Mouse (Mus musculus) heart, embryonic 10.5 days (tissue): ENCODE measurements around the gene Atp6v0c. TPM values are rescaled to one million over a fixed set of nuclear protein-coding genes. Genes with fewer than 3 reads are reported as not detected.

Experiments used
- polyA plus RNA-seq: library from polyadenylated mRNA; unstranded; fragments of >200 nt; fragmentation: Nextera tagmentation; extraction: Ambion mirVana; gene quantifications from 2 replicates; pipeline ENCODE4 v1.2.1, GENCODE M21; 2016

The Atp6v0c gene
- polyA plus RNA-seq, 1 experiment from 2014 or later = 538 TPM

Other genes starting within 250 kb of the Atp6v0c start
- 0.21 TPM in 1 of 2 replicates, not detected in the other for gene Sbp, start 228.0 kb downstream of the Atp6v0c start, polyA plus RNA-seq
- not detected in 2 replicates for gene Sbpl, start 214.4 kb downstream of the Atp6v0c start, polyA plus RNA-seq
- 0.18 TPM in 1 of 2 replicates, not detected in the other for gene Prss30, start 189.1 kb downstream of the Atp6v0c start, polyA plus RNA-seq
- gene Prss22, start 171.6 kb downstream of the Atp6v0c start, polyA plus RNA-seq = 0.25 and 1.2 TPM in 2 replicates
- gene Prss27, start 131.6 kb downstream of the Atp6v0c start, polyA plus RNA-seq = 0.38 and 1.2 TPM in 2 replicates
- 55.2 and 71.8 TPM in 2 replicates for gene Kctd5, start 96.2 kb downstream of the Atp6v0c start, polyA plus RNA-seq
- 33.0 and 38.7 TPM in 2 replicates for gene Pdpk1, start 18.8 kb downstream of the Atp6v0c start, polyA plus RNA-seq
- 40.0 and 44.5 TPM in 2 replicates for gene Amdhd2, start 5.9 kb downstream of the Atp6v0c start, polyA plus RNA-seq
- gene Tbc1d24, start 35.9 kb upstream of the Atp6v0c start, polyA plus RNA-seq = 5.3 TPM in 2 replicates
- gene Ntn3, start 39.8 kb upstream of the Atp6v0c start, polyA plus RNA-seq = 1.9 and 3.6 TPM in 2 replicates
- 9.9 and 10.0 TPM in 2 replicates for gene Tedc2, start 51.1 kb upstream of the Atp6v0c start, polyA plus RNA-seq
- gene Ccnf, start 81.8 kb upstream of the Atp6v0c start, polyA plus RNA-seq = 67.9 and 78.9 TPM in 2 replicates
- gene Abca17, start 181.4 kb upstream of the Atp6v0c start, polyA plus RNA-seq = not detected in 2 replicates
- gene Abca3, start 182.2 kb upstream of the Atp6v0c start, polyA plus RNA-seq = 7.2 and 8.2 TPM in 2 replicates
- gene Rnps1, start 244.9 kb upstream of the Atp6v0c start, polyA plus RNA-seq = 311 and 345 TPM in 2 replicates